Mouse (Mus musculus): ENCODE data around the gene Phf13. TPM values are rescaled to one million over a fixed set of nuclear protein-coding genes. Genes with fewer than 3 reads are reported as not detected.

Phf13 gene
- polyA plus RNA-seq, 1 experiment from 2014 or later: 15.1 TPM

DNA sequence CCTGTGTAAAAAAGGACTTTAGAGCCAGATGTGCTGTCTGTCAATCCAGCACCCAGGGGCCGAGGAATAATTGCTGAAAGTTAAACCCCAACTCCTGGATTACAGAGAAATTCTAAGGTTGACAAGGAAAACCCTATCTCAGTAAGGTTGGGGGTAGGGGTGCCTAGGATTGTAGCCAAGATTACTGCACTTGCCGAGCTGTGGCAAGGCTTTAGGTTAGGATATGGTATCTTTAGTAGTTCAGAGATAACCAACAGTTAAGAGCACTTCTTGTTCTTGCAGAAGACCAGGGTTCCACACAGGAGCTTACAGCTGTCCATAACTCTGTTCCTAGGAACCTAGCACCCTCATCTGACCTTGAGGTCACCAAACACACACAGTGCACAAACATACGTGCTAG, 1.6 kb upstream of the Phf13 start:
- Histone ChIP-seq H3K9me3 (ENCODE audit: control insufficient read depth, low read length) (no peaks in the 10 kb centered on the region), H3K4me2 (ENCODE audit: low read depth, low read length) (no peak overlapping the region; the same call in 1 of the 2 replicates), H3K4me1 (ENCODE audit: control insufficient read depth, insufficient read depth, low read length) (peaks cover 9% of the 10 kb centered on the region), H3K9ac (replicated peaks; ENCODE audit: low read depth, low read length) (no peak overlapping the region; the same call in 1 of the 2 replicates), H3K36me3 (ENCODE audit: control insufficient read depth, insufficient read depth, low read length) (no peaks in the 10 kb centered on the region), H3K4me3 (ENCODE audit: low read depth, low read length) (no peak overlapping the region), H3K27ac (ENCODE audit: low read depth, low read length) (no peak overlapping the region), H3K27me3 (ENCODE audit: control insufficient read depth, insufficient read depth, low read length) (no peaks in the 10 kb centered on the region)
- 75% methylated on average over 3 of the region's 3 CpGs for WGBS
- ATAC-seq (ENCODE audit: low read depth): no peak

DNA sequence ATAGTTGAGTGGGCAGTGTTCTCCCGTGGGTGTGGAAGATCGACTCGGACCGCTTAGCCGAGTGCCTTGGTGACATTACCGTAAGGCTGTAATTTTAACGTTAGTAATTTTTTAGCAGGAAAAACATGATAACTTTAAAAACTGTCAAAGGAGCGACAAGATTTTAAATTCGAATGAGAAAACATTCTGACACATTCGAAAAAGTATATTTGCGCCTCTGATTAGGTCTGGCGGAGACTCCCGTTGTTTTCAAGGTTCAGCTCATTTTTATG, 829 bp upstream of the Phf13 start:
- 6% methylated on average over 13 of the region's 13 CpGs for WGBS
- Histone ChIP-seq H3K27ac (ENCODE audit: low read depth, low read length) (peak overlapping the region; percentile 85), H3K4me1 (ENCODE audit: control insufficient read depth, insufficient read depth, low read length) (peaks cover 9% of the 10 kb centered on the region), H3K4me2 (ENCODE audit: low read depth, low read length) (peak overlapping the region; percentile 52), H3K9ac (replicated peaks; ENCODE audit: low read depth, low read length) (peak overlapping the region; percentile 80), H3K4me3 (ENCODE audit: low read depth, low read length) (peak overlapping the region; percentile 97), H3K36me3 (ENCODE audit: control insufficient read depth, insufficient read depth, low read length) (peaks cover 4% of the 10 kb centered on the region; the same call in 1 of the 2 replicates), H3K27me3 (ENCODE audit: control insufficient read depth, insufficient read depth, low read length) (no peaks in the 10 kb centered on the region), H3K9me3 (ENCODE audit: control insufficient read depth, low read length) (no peaks in the 10 kb centered on the region)
- ATAC-seq (ENCODE audit: low read depth): no peak

DNA sequence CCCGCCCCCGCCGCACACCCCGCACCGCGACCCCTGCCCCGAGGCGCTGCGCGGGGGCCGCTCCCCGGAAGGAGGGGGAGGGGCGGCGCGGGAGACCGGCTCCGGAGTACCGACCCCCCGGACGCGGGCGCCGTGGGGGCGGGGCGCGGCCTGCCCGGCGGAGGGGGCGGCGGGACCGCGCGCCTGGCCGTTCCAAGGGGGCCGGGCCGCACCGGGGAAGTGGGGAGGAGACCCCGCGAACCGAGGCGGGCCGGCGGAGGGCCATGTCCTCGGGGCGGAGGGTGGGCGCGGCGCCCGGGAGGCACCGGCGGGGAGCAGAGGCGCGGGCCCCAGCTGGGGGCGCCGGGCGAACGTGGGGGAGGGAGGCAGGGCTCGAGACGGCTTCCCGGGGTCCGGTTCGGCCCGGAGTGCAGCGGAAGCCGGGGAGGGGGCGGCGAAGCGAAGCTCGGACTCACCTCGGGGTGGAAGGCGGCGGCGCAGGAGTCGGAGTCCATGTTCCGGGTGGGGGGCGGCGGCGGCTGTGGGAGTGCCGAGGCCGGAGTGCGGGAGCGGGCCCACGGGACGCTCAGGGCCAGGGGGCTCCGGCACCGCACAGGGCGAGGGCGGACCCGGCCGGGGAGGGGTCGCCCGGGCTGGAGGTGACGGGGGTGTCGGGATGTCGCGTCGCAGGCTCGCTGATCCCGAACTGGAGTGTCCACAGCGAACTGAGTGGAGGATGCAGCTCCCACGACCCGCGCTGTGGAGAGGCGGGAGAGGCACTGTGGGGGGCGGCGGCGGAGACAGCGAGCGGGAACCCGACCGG, 486 bp downstream of the Phf13 start:
- peak overlapping the region; percentile 87 for H3K4me2 ChIP-seq (ENCODE audit: low read depth, low read length)
- peaks cover 9% of the 10 kb centered on the region for H3K4me1 ChIP-seq (ENCODE audit: control insufficient read depth, insufficient read depth, low read length)
- peak overlapping the region; percentile 80 for H3K9ac ChIP-seq (replicated peaks; ENCODE audit: low read depth, low read length)
- peak overlapping the region; percentile 97 for H3K4me3 ChIP-seq (ENCODE audit: low read depth, low read length)
- peak; percentile 65 for ATAC-seq (ENCODE audit: low read depth)
- peaks cover 16% of the 10 kb centered on the region for H3K36me3 ChIP-seq (ENCODE audit: control insufficient read depth, insufficient read depth, low read length)
- peak overlapping the region; percentile 60 for H3K27ac ChIP-seq (ENCODE audit: low read depth, low read length)
- no peaks in the 10 kb centered on the region for H3K27me3 ChIP-seq (ENCODE audit: control insufficient read depth, insufficient read depth, low read length)
- H3K9me3 ChIP-seq (ENCODE audit: control insufficient read depth, low read length): no peaks in the 10 kb centered on the region
- WGBS: 2% methylated on average over 65 of the region's 111 CpGs

DNA sequence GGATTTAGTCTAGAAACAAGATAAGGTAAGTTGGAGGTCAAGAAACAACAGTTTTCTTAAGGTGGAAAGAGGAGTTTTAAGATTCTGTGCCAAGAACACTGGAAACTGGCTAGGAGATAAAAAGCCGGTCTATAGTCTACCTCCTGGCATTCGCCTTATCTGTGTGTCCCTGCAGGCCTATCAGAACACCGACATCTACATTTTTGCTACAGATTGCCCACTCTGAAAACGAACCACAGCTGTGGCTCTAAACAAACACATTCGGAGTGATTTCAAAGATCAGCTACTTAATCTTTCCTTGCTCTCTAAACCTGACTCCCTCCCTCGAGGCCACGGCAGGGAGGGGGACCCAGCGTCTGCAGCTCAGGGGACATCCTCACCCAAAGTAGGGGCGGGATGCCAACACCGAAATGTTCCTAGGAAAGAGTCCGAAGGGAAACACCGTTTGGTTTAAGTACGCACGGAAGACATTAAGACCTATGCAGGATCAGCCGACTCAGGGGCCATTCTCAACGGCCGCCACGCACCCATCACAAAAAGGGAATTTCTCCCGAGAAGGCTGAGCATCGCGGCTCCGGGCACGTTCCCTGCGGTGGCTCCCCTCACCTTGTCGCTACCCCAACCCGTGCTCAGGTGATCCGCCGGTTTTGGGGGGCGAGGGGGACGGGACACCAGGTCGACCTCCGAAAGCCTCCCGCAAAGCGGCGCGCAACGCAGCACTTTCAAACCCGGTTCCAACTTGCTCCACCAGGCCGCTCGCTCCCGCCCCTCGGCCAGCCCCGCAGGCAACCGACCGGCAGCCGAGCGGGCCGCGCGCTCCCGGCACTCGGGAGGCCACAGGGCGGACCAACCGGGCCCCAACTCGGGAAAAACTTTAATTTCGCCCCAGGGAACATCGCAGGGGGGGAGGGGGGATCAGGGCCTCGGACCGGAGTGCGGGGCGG, 1.6 kb downstream of the Phf13 start:
- Histone ChIP-seq H3K4me1 (ENCODE audit: control insufficient read depth, insufficient read depth, low read length) (peaks cover 9% of the 10 kb centered on the region), H3K9me3 (ENCODE audit: control insufficient read depth, low read length) (no peaks in the 10 kb centered on the region), H3K27me3 (ENCODE audit: control insufficient read depth, insufficient read depth, low read length) (no peaks in the 10 kb centered on the region), H3K4me3 (ENCODE audit: low read depth, low read length) (peak overlapping the region; percentile 97), H3K4me2 (ENCODE audit: low read depth, low read length) (peak overlapping the region; percentile 87), H3K36me3 (ENCODE audit: control insufficient read depth, insufficient read depth, low read length) (peaks cover 18% of the 10 kb centered on the region), H3K27ac (ENCODE audit: low read depth, low read length) (peak overlapping the region; percentile 22; the same call in 1 of the 2 replicates), H3K9ac (replicated peaks; ENCODE audit: low read depth, low read length) (peak overlapping the region; percentile 80)
- ATAC-seq (ENCODE audit: low read depth): no peak
- 2% methylated on average over 56 of the region's 61 CpGs for WGBS

DNA sequence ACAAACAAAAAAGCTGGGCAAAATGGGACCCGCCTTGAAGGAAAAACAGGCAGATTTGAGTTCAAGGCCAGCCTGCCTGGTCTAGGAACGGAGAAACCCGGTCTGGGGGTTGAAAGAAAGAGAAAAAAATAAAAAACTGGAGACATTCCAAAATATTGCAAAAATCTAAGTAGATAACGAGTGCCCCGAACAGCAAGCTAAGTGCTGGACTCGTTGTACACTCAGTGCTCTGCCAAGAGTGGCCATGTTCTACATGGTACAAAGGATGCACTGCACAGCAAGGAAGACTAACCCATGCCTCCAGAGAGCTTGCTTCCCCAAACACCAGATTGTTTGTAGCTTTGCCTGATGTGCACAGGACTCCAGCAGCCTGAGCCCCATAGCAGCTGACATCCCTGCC, 3.0 kb downstream of the Phf13 start:
- Histone ChIP-seq H3K4me2 (ENCODE audit: low read depth, low read length) (no peak overlapping the region; the same call in 1 of the 2 replicates), H3K27ac (ENCODE audit: low read depth, low read length) (no peak overlapping the region), H3K9me3 (ENCODE audit: control insufficient read depth, low read length) (no peaks in the 10 kb centered on the region), H3K9ac (replicated peaks; ENCODE audit: low read depth, low read length) (no peak overlapping the region), H3K27me3 (ENCODE audit: control insufficient read depth, insufficient read depth, low read length) (no peaks in the 10 kb centered on the region), H3K4me1 (ENCODE audit: control insufficient read depth, insufficient read depth, low read length) (peaks cover 9% of the 10 kb centered on the region), H3K36me3 (ENCODE audit: control insufficient read depth, insufficient read depth, low read length) (peaks cover 18% of the 10 kb centered on the region), H3K4me3 (ENCODE audit: low read depth, low read length) (no peak overlapping the region)
- 89% methylated on average over 6 of the region's 6 CpGs for WGBS
- ATAC-seq (ENCODE audit: low read depth): no peak

DNA sequence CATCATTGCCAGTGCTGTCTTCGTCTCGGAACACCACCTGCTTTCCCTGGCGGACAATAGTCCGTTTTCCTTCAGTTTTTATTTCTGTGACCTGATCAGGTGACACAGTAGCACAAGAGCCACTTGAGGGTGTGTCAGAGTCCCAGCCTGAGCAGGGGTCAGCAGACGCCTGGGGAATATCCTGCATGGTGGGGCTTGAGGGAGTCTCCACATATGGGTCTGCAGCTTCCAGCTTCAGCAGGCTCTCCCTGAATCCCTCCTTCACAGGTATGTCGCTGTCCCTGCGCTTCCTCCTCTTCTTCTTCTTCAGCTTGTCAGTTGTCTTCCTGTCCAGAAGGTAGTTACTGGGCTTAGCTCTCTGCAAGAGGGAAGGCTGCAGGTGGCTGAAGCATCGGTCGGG, 4.0 kb downstream of the Phf13 start:
- Histone ChIP-seq H3K4me2 (ENCODE audit: low read depth, low read length) (no peak overlapping the region), H3K4me3 (ENCODE audit: low read depth, low read length) (no peak overlapping the region), H3K36me3 (ENCODE audit: control insufficient read depth, insufficient read depth, low read length) (peaks cover 18% of the 10 kb centered on the region), H3K4me1 (ENCODE audit: control insufficient read depth, insufficient read depth, low read length) (peaks cover 13% of the 10 kb centered on the region), H3K9ac (replicated peaks; ENCODE audit: low read depth, low read length) (no peak overlapping the region), H3K27ac (ENCODE audit: low read depth, low read length) (no peak overlapping the region), H3K27me3 (ENCODE audit: control insufficient read depth, insufficient read depth, low read length) (no peaks in the 10 kb centered on the region), H3K9me3 (ENCODE audit: control insufficient read depth, low read length) (no peaks in the 10 kb centered on the region)
- no peak for ATAC-seq (ENCODE audit: low read depth)
- 94% methylated on average over 9 of the region's 9 CpGs for WGBS

DNA sequence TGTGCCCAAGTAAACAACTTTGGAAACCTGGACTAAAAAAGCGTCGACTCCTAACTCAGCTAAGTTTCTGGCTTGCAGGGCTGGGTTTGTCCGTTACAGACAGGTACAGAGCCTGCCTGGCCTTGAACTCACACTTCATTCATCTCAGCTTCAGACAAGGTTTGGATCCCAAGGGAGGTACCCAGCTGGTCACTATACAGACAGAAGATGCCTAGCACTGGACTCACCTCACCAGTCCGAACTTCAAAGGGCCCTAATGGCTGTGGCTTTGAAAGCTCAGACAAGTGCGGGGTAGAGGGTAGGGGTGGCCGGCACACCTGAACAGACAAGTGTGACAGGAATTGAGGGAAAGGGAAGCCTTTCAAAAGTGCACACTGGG, 7.0 kb downstream of the Phf13 start:
- peak overlapping the region; percentile 71; the same call in 1 of the 2 replicates for H3K4me3 ChIP-seq (ENCODE audit: low read depth, low read length)
- peak overlapping the region; percentile 86; the same call in 1 of the 2 replicates for H3K9ac ChIP-seq (replicated peaks; ENCODE audit: low read depth, low read length)
- no peak overlapping the region for H3K27ac ChIP-seq (ENCODE audit: low read depth, low read length)
- H3K27me3 ChIP-seq (ENCODE audit: control insufficient read depth, insufficient read depth, low read length): no peaks in the 10 kb centered on the region
- peaks cover 11% of the 10 kb centered on the region for H3K4me1 ChIP-seq (ENCODE audit: control insufficient read depth, insufficient read depth, low read length)
- peak overlapping the region; percentile 73; the same call in 1 of the 2 replicates for H3K4me2 ChIP-seq (ENCODE audit: low read depth, low read length)
- peaks cover 22% of the 10 kb centered on the region for H3K36me3 ChIP-seq (ENCODE audit: control insufficient read depth, insufficient read depth, low read length)
- 30% methylated on average over 6 of the region's 6 CpGs for WGBS
- H3K9me3 ChIP-seq (ENCODE audit: control insufficient read depth, low read length): no peaks in the 10 kb centered on the region
- ATAC-seq (ENCODE audit: low read depth): peak; percentile 9; the same call in 1 of the 2 replicates

DNA sequence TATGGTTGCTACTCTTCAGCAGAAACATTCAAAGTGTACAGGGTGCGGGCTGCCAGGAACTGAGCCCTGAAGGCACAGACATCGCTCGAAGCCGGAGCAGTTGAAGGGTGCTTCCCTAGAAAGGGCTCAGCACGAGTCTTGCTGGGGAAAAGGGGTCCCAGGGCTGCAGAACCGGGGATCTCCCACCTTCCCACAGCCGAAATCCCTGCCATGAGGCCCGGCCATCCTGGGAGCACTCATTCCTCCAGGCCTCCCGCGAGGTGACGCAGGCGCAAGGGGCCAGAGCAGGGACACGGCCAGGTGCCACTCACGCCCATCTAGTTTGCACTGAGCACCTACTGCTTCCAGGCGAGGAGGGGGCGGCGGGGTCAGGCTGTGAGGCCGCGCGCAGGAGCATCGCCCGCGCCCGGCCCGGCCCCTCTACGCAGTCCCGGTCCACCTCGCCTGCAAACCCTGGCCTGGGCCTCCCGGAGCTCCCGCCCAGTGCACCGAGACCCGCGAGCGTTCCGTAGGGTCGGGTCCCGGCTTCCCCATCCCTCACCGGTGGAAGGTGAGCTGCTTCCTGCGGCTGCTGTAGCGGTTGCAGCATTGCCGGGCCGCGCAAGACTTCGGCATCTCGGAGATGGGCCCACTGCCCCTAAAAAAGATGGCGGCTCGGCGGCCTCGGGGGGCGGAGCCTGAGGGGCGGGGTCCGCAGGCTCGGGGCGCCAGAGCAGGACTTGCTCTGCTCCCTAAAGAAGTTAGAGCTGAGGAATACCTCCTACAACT, 7.5 kb downstream of the Phf13 start, which contains the start of gene Thap3:
Gene Thap3 (minus strand): TSS at position 656 of the 768 bp plus-strand sequence.
- peaks cover 22% of the 10 kb centered on the region for H3K36me3 ChIP-seq (ENCODE audit: control insufficient read depth, insufficient read depth, low read length)
- H3K27me3 ChIP-seq (ENCODE audit: control insufficient read depth, insufficient read depth, low read length): no peaks in the 10 kb centered on the region
- no peaks in the 10 kb centered on the region for H3K9me3 ChIP-seq (ENCODE audit: control insufficient read depth, low read length)
- under 1% methylated on average over 54 of the region's 54 CpGs for WGBS
- ATAC-seq (ENCODE audit: low read depth): peak; percentile 77
- H3K4me1 ChIP-seq (ENCODE audit: control insufficient read depth, insufficient read depth, low read length): peaks cover 7% of the 10 kb centered on the region; the same call in 1 of the 2 replicates
- peak within 1 kb of the TSS; percentile 73 for H3K4me2 ChIP-seq (ENCODE audit: low read depth, low read length)
- H3K4me3 ChIP-seq (ENCODE audit: low read depth, low read length): peak within 1 kb of the TSS; percentile 71
- H3K27ac ChIP-seq (ENCODE audit: low read depth, low read length): peak within 1 kb of the TSS; percentile 63
- peak within 1 kb of the TSS; percentile 86 for H3K9ac ChIP-seq (replicated peaks; ENCODE audit: low read depth, low read length)
